Mouse (Mus musculus): ENCODE measurements around the gene Srgn. TPM values are rescaled to one million over a fixed set of nuclear protein-coding genes. Genes with fewer than 3 reads are reported as not detected.

Srgn gene
- polyA plus RNA-seq, 1 experiment, result 107 TPM

DNA sequence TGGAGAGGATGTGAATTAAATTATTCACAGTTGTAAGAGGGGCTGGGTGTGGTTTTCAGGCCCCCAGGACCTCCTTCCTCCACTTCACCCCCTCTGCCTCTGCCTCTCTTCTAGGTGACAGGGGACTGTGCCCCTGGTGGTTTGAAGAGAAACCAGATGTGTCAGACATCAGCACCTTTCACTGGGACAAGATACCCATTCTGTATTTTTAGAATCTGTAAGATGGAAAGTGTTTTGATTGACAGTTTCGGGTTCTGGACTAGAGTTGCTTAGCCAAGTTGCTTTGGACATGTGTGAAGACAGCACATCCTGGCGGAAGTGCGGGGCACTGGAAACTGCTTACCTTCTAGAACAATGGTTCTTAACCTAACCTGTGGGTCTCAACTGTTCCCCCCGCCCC, 17.1 kb upstream of the Srgn start:
- DNase-seq, result peak; percentile 31
- H3K4me1 ChIP-seq (replicated peaks; ENCODE audit: control insufficient read depth, insufficient read depth, low read length), result peaks cover 24% of the 10 kb centered on the region
- no peaks in the 10 kb centered on the region for H3K36me3 ChIP-seq (ENCODE audit: control insufficient read depth, insufficient read depth, low read length)
- H3K27me3 ChIP-seq (ENCODE audit: control insufficient read depth, insufficient read depth, low read length), result no peaks in the 10 kb centered on the region
- TF ChIP-seq POLR2A (IDR thresholded peaks at IDR 0.05; ENCODE audit: control insufficient read depth, extremely low read depth, insufficient read depth, low read length, poor library complexity) (no peak), CTCF (IDR thresholded peaks at IDR 0.05; ENCODE audit: borderline replicate concordance, control insufficient read depth, extremely low read depth, insufficient read depth, low read length, poor library complexity) (no peak; the same call in 1 of the 2 replicates)
- H3K27ac ChIP-seq (ENCODE audit: control insufficient read depth, insufficient read depth, low read length), result peak overlapping the region; percentile 84; the same call in 1 of the 2 replicates
- no peak overlapping the region for H3K4me3 ChIP-seq (ENCODE audit: control insufficient read depth, insufficient read depth, low read length)
- 66% methylated on average over 4 of the region's 4 CpGs for WGBS

- TF ChIP-seq CTCF (IDR thresholded peaks at IDR 0.05; ENCODE audit: borderline replicate concordance, control insufficient read depth, extremely low read depth, insufficient read depth, low read length, poor library complexity) (no peak), POLR2A (IDR thresholded peaks at IDR 0.05; ENCODE audit: control insufficient read depth, extremely low read depth, insufficient read depth, low read length, poor library complexity) (0 out of 2 replicates have a peak, but pooled peaks have one; percentile 26)
- WGBS, result 6% methylated on average over 12 of the region's 12 CpGs
- peak overlapping the region; percentile 4; the same call in 1 of the 2 replicates for H3K4me3 ChIP-seq (ENCODE audit: control insufficient read depth, insufficient read depth, low read length)
- H3K27me3 ChIP-seq (ENCODE audit: control insufficient read depth, insufficient read depth, low read length), result no peaks in the 10 kb centered on the region
- peak overlapping the region; percentile 84 for H3K27ac ChIP-seq (ENCODE audit: control insufficient read depth, insufficient read depth, low read length)
- peaks cover 24% of the 10 kb centered on the region for H3K4me1 ChIP-seq (replicated peaks; ENCODE audit: control insufficient read depth, insufficient read depth, low read length)
- DNase-seq, result peak; percentile 59
- no peaks in the 10 kb centered on the region for H3K36me3 ChIP-seq (ENCODE audit: control insufficient read depth, insufficient read depth, low read length)
Measured at GRCm38 (mm10) chr10:62543399-62543808, 16.2 kb upstream of the Srgn start.

DNA sequence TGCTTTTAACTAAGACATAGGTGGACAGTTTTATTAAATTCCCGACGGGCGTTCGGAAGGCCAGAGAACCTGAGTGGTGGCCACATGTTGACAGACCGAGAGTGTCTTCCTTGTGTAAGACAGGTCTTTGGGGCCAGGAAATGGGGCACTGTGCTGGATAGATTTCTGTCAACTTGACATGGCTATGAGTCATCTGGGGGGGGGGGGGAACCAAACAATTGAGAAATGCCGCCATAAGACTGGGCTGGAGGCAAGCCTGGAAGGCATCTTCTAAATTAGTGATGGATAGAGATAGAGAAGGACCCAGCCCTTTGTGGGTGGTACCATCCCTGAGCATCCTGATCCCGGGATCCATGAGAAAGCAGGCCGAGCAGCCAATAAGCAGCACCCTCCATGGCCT, 15.7 kb upstream of the Srgn start:
- H3K4me1 ChIP-seq (replicated peaks; ENCODE audit: control insufficient read depth, insufficient read depth, low read length), result peaks cover 24% of the 10 kb centered on the region
- H3K4me3 ChIP-seq (ENCODE audit: control insufficient read depth, insufficient read depth, low read length), result 0 out of 2 replicates have a peak overlapping the region, but pooled peaks have one; percentile 4
- no peak for TF ChIP-seq CTCF (IDR thresholded peaks at IDR 0.05; ENCODE audit: borderline replicate concordance, control insufficient read depth, extremely low read depth, insufficient read depth, low read length, poor library complexity)
- no peak for TF ChIP-seq POLR2A (IDR thresholded peaks at IDR 0.05; ENCODE audit: control insufficient read depth, extremely low read depth, insufficient read depth, low read length, poor library complexity)
- peak overlapping the region; percentile 84 for H3K27ac ChIP-seq (ENCODE audit: control insufficient read depth, insufficient read depth, low read length)
- 69% methylated on average over 8 of the region's 8 CpGs for WGBS
- no peak for DNase-seq
- no peaks in the 10 kb centered on the region for H3K27me3 ChIP-seq (ENCODE audit: control insufficient read depth, insufficient read depth, low read length)
- H3K36me3 ChIP-seq (ENCODE audit: control insufficient read depth, insufficient read depth, low read length), result no peaks in the 10 kb centered on the region

DNA sequence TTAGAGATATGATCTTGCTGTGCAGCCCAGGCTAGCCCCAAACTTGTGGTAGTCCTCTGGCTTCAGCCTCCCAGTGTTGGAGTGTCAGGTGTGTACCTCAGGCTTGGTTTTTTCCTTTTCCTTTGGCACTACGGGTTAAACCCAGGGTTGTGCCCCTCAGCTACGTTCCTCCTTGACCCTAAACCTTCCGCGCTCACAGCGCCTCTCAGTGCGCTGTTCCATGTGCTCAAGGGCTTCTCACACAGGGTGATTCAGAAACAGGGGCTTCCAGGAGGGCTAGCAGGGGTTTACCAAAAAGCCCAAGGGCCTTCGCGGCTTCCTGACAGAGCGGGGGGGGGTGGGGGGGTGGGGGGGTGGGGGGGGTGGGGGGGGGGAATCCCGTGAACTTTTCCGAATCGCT, 15.3 kb upstream of the Srgn start:
- TF ChIP-seq POLR2A (IDR thresholded peaks at IDR 0.05; ENCODE audit: control insufficient read depth, extremely low read depth, insufficient read depth, low read length, poor library complexity), result no peak
- H3K36me3 ChIP-seq (ENCODE audit: control insufficient read depth, insufficient read depth, low read length), result no peaks in the 10 kb centered on the region
- H3K27ac ChIP-seq (ENCODE audit: control insufficient read depth, insufficient read depth, low read length), result peak overlapping the region; percentile 38; the same call in 1 of the 2 replicates
- peaks cover 24% of the 10 kb centered on the region for H3K4me1 ChIP-seq (replicated peaks; ENCODE audit: control insufficient read depth, insufficient read depth, low read length)
- no peak for DNase-seq
- H3K4me3 ChIP-seq (ENCODE audit: control insufficient read depth, insufficient read depth, low read length), result no peak overlapping the region
- no peaks in the 10 kb centered on the region for H3K27me3 ChIP-seq (ENCODE audit: control insufficient read depth, insufficient read depth, low read length)
- 66% methylated on average over 12 of the region's 12 CpGs for WGBS

DNA sequence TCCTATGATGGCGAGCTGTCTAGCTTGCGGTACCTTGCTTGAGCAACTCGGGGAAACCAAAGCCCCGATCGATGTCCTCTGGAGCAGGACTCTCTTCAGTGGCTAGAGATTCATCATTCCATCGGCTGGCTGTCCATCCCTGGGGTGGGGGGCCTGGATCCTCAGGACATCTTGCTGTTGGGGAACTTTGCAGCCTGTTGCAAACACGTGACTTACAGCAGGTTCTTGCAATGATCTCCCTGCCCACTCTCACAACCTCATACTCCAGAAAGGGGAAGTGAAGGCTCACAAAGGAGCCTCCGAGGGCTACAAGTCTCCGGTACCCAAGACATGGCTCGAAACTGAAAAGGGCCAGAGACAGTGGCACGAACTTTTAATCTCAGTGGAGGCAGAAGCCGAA, 14.2 kb upstream of the Srgn start:
- TF ChIP-seq CTCF (IDR thresholded peaks at IDR 0.05; ENCODE audit: borderline replicate concordance, control insufficient read depth, extremely low read depth, insufficient read depth, low read length, poor library complexity) (no peak), POLR2A (IDR thresholded peaks at IDR 0.05; ENCODE audit: control insufficient read depth, extremely low read depth, insufficient read depth, low read length, poor library complexity) (no peak)
- Histone ChIP-seq H3K4me1 (replicated peaks; ENCODE audit: control insufficient read depth, insufficient read depth, low read length) (peaks cover 24% of the 10 kb centered on the region), H3K36me3 (ENCODE audit: control insufficient read depth, insufficient read depth, low read length) (no peaks in the 10 kb centered on the region), H3K27ac (ENCODE audit: control insufficient read depth, insufficient read depth, low read length) (no peak overlapping the region), H3K4me3 (ENCODE audit: control insufficient read depth, insufficient read depth, low read length) (no peak overlapping the region), H3K27me3 (ENCODE audit: control insufficient read depth, insufficient read depth, low read length) (no peaks in the 10 kb centered on the region)
- WGBS, result 66% methylated on average over 12 of the region's 12 CpGs
- no peak for DNase-seq

DNA sequence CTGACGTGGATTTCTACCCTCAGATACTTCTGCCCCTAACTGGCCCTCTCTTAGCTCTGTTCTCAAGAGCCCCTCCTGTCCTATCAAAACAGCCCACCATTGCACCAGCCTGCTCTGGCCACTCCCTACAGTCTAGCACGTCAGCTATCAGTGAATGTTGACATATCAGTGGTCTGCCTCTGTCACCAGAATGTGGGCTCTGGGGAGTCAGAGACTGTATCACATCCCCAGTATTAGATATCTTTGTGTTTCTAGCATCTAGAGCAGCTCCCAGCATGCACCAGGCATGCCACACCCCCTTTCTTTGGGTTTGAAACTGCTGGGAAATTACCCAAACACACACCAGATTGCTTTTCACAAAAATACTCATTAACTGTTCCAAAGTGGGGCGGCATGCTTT, 13.5 kb upstream of the Srgn start:
- Histone ChIP-seq H3K4me1 (replicated peaks; ENCODE audit: control insufficient read depth, insufficient read depth, low read length) (peaks cover 24% of the 10 kb centered on the region), H3K36me3 (ENCODE audit: control insufficient read depth, insufficient read depth, low read length) (no peaks in the 10 kb centered on the region), H3K27ac (ENCODE audit: control insufficient read depth, insufficient read depth, low read length) (no peak overlapping the region), H3K27me3 (ENCODE audit: control insufficient read depth, insufficient read depth, low read length) (no peaks in the 10 kb centered on the region), H3K4me3 (ENCODE audit: control insufficient read depth, insufficient read depth, low read length) (no peak overlapping the region)
- no peak for DNase-seq
- TF ChIP-seq POLR2A (IDR thresholded peaks at IDR 0.05; ENCODE audit: control insufficient read depth, extremely low read depth, insufficient read depth, low read length, poor library complexity) (no peak), CTCF (IDR thresholded peaks at IDR 0.05; ENCODE audit: borderline replicate concordance, control insufficient read depth, extremely low read depth, insufficient read depth, low read length, poor library complexity) (no peak)
- 93% methylated on average over 3 of the region's 3 CpGs for WGBS

DNA sequence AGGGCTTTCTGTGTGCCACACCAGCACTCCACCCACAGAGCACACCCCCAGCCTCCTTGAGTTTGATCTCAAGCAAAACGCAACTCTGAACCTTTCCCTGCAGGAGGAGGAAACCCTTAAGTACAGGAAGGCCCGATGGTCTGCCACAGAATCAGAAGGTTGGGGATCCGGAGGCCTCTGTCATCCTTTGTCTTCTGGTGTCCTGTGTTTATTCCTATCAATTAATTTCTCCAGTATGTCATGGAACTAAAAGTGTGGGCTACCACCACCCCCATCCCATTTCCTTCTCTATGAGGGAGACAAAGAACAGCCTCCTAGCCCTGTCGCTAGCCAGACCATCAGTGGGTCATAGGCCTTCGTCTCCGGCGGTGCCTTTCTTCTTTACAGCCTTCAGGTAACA, 7.3 kb upstream of the Srgn start:
- Histone ChIP-seq H3K27me3 (ENCODE audit: control insufficient read depth, insufficient read depth, low read length) (no peaks in the 10 kb centered on the region), H3K27ac (ENCODE audit: control insufficient read depth, insufficient read depth, low read length) (no peak overlapping the region), H3K4me3 (ENCODE audit: control insufficient read depth, insufficient read depth, low read length) (no peak overlapping the region), H3K36me3 (ENCODE audit: control insufficient read depth, insufficient read depth, low read length) (no peaks in the 10 kb centered on the region), H3K4me1 (replicated peaks; ENCODE audit: control insufficient read depth, insufficient read depth, low read length) (no peaks in the 10 kb centered on the region)
- 64% methylated on average over 7 of the region's 7 CpGs for WGBS
- no peak for DNase-seq
- no peak for TF ChIP-seq CTCF (IDR thresholded peaks at IDR 0.05; ENCODE audit: borderline replicate concordance, control insufficient read depth, extremely low read depth, insufficient read depth, low read length, poor library complexity)
- no peak for TF ChIP-seq POLR2A (IDR thresholded peaks at IDR 0.05; ENCODE audit: control insufficient read depth, extremely low read depth, insufficient read depth, low read length, poor library complexity)

Data from thymus, adult 2 months (tissue).